Mouse (Mus musculus) neural tube, embryonic 12.5 days (tissue): ENCODE results near the gene Zfp709. TPM values are rescaled to one million over a fixed set of nuclear protein-coding genes. Genes with fewer than 3 reads are reported as not detected.
"Not testable (repeated sequence)": the region's sequence is repeated elsewhere in the genome, so short reads cannot be mapped to it uniquely, and the experiment has no call there.

ENCODE experiments used
- ATAC-seq: fragments of 200-750 bp; cut with Nextera tagmentation; 2 replicates; pipeline ENCODE4 v1.8.0; 2017; ENCODE audit warnings: low read depth, mild to moderate bottlenecking, moderate TSS enrichment, moderate library complexity; ENCODE audit not compliant: low FRiP score
- H3K27ac ChIP-seq: fragments of 300-500 bp; sonication (generic); 2 replicates; pipeline ENCODE4 v1.5.1; 2016
- H3K27me3 ChIP-seq: fragments of 300-500 bp; sonication (generic); replicated peaks from 2 replicates; pipeline ENCODE4 v1.6.1; 2016; ENCODE audit warnings: mild to moderate bottlenecking
- H3K36me3 ChIP-seq: fragments of 300-500 bp; sonication (generic); 2 replicates; pipeline ENCODE4 v1.6.1; 2016; ENCODE audit warnings: mild to moderate bottlenecking
- H3K4me1 ChIP-seq: fragments of 300-500 bp; sonication (generic); 2 replicates; pipeline ENCODE4 v1.6.1; 2016
- H3K4me2 ChIP-seq: fragments of 300-500 bp; sonication (generic); replicated peaks from 2 replicates; pipeline ENCODE4 v1.6.1; 2016; ENCODE audit warnings: mild to moderate bottlenecking
- H3K4me3 ChIP-seq: fragments of 300-500 bp; sonication (generic); 2 replicates; pipeline ENCODE4 v1.5.1; 2016
- H3K9ac ChIP-seq: fragments of 300-500 bp; sonication (generic); 2 replicates; pipeline ENCODE4 v1.6.1; 2016; ENCODE audit warnings: mild to moderate bottlenecking
- H3K9me3 ChIP-seq: fragments of 300-500 bp; sonication (generic); 2 replicates; pipeline ENCODE4 v1.6.1; 2016; ENCODE audit warnings: mild to moderate bottlenecking
- WGBS: fragments of 180-500 bp; shearing (Covaris S2); methylation state at CpG from one replicate; pipeline ENCODE4 v1.1.7; 2016; 5-methylcytosine and 5-hydroxymethylcytosine counted together
- polyA plus RNA-seq: library from polyadenylated mRNA; unstranded; fragments of >200 nt; fragmentation: Nextera tagmentation; extraction: Ambion mirVana; gene quantifications from 2 replicates; pipeline ENCODE4 v1.2.1, GENCODE M21; 2016

The Zfp709 gene
- polyA plus RNA-seq, 1 experiment from 2014 or later: 6.0 TPM

DNA sequence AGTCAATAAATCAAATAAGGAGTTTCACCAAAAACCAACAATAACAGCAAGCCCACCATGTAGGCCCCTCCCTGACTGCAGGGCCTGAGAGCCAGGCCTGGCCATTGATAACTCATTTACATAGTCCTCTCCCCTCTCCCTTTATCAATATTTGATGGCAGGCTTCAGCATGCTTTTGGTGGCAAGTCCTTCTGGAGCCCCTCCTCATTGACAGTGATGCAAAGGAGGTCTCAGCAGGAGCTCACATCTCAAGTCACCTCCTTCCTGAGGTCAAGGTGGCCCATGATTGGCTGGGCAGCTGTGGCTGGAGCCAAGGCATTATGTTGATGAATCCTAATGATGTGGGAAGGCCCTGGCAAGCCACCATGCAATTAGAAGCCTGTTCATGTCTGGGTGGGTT lies 19.8 kb upstream of the Zfp709 start:
- not testable (repeated sequence) for H3K9ac ChIP-seq, H3K4me1 ChIP-seq

GRCm38 (mm10) chr8:71900666-71901065 lies 18.8 kb downstream of the Zfp709 start:
- H3K27me3 ChIP-seq, H3K9me3 ChIP-seq, H3K4me1 ChIP-seq, H3K4me2 ChIP-seq, H3K9ac ChIP-seq, H3K27ac ChIP-seq, H3K4me3 ChIP-seq, H3K36me3 ChIP-seq: not testable (repeated sequence)
- 45% methylated on average over 11 of the region's 11 CpGs for WGBS
- 0 out of 2 replicates have a peak, but pooled peaks have one; percentile 44 for ATAC-seq

More for the DNA sequence above, 19.8 kb upstream of the Zfp709 start:
- not testable (repeated sequence) for H3K36me3 ChIP-seq, ATAC-seq, H3K27me3 ChIP-seq, H3K4me2 ChIP-seq, H3K9me3 ChIP-seq, H3K27ac ChIP-seq, H3K4me3 ChIP-seq

DNA sequence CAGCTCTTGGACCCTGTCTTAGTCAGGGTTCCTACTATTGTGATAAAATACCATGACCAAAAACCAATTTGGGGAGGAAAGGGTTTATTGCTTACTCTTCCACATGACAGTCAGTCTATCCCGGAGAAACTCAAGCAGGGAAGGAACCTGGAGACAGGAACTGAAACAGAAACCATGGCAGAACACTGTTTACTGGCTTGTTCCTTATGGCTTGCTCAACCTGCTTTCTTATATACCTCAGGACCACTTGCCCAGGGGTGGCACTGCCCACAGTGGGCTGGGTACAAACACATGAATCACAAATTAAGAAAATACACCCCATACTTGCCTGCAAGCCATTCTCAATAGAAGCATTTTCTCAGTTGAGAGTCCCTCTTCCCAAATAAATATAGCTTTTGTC lies 21.3 kb downstream of the Zfp709 start:
- H3K27me3 ChIP-seq, H3K36me3 ChIP-seq, H3K27ac ChIP-seq, H3K4me1 ChIP-seq, H3K9ac ChIP-seq, H3K4me3 ChIP-seq, H3K9me3 ChIP-seq, H3K4me2 ChIP-seq, ATAC-seq: not testable (repeated sequence)
- 71% methylated on average over 1 of the region's 1 CpGs for WGBS

DNA sequence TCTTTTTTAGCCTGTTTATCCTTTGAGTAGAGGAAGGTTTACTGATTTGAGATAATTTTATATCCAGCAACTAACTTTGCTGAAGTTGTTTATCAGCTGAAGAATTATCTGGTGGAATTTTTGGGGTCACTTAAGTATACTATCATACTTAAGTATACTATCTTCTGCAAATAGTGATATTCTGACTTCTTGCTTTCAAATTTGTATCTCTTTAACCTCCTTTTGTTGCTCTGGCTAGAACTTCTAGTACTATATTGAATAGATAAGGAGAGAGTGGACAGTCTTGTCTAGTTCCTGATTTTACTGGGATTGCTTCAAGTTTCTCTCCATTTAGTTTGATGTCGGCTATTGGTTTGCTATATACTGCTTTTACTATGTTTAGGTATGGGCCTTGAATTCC lies 25.0 kb downstream of the Zfp709 start:
- Histone ChIP-seq H3K9me3 (no peaks in the 10 kb centered on the region), H3K36me3 (no peaks in the 10 kb centered on the region), H3K27ac (no peak overlapping the region), H3K27me3 (no peaks in the 10 kb centered on the region), H3K4me3 (no peak overlapping the region), H3K4me2 (no peak overlapping the region), H3K9ac (no peak overlapping the region), H3K4me1 (no peaks in the 10 kb centered on the region)
- no peak for ATAC-seq
- 90% methylated on average over 1 of the region's 1 CpGs for WGBS

GRCm38 (mm10) chr8:71907798-71908257 lies 26.0 kb downstream of the Zfp709 start:
- H3K36me3 ChIP-seq: no peaks in the 10 kb centered on the region
- H3K4me1 ChIP-seq: no peaks in the 10 kb centered on the region
- H3K4me3 ChIP-seq: peak overlapping the region; percentile 74; the same call in 1 of the 2 replicates
- H3K27me3 ChIP-seq: no peaks in the 10 kb centered on the region
- H3K4me2 ChIP-seq: peak overlapping the region; percentile 55
- WGBS: 94% methylated on average over 5 of the region's 5 CpGs
- no peak overlapping the region for H3K27ac ChIP-seq
- no peaks in the 10 kb centered on the region for H3K9me3 ChIP-seq
- ATAC-seq: no peak
- no peak overlapping the region for H3K9ac ChIP-seq

DNA sequence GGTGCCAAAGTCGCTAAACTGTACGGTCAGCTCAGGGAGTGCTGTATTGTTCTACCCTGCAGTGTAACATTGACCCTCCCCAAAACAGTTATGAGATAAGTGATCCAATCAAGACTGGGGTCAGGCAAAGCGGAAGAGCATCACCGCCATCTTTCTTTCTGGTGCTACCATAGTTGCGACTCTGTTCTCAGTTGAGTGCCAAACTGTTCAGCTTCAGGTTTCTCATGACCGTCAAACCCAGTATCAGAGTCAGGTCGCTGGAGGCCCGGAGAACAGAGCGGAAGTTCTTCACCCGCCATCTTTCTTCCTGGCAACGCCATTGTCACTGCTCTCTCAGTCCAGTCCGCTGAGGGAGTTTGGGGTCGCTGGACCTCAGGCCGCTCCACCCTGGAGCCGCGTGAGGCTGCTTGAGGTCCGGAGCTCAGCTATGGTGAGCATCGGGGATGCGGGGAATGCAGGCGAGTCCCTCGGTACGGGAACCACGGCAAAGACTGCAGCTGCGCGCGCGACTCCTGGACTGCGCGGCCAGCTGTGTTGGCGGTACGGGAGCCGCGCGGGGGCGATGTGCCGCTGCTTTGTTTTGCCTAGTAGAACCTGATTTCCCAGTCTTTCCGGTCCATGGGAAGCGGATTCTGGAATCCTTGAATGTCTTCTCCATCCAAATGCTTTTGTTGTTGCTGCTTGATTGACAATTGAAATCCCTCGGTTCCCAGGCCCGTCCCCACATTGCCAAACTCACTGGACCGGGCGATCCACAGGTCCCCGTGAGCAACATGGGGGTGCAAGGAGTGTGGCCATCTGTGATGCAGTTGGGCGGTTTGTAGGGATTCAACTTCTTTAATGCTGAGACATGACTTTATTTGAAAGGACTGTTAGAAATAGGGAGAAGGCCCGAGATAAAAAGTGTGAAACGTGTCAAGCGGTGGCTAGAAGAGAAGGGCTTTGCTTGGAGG lies 26.8 kb downstream of the Zfp709 start, which contains the start of the genes Zfp882 and Zfp617:
TSS of gene Zfp882 (plus strand) at position 300 of the 953 bp plus-strand sequence.
TSS of gene Zfp617 (plus strand) at position 327 of the 953 bp plus-strand sequence.
- Histone ChIP-seq H3K9me3 (no peaks in the 10 kb centered on the region), H3K4me3 (peak within 1 kb of the TSS; percentile 74), H3K4me2 (peak within 1 kb of the TSS; percentile 55), H3K36me3 (peaks cover 3% of the 10 kb centered on the region; the same call in 1 of the 2 replicates), H3K27ac (peak within 1 kb of the TSS; percentile 96), H3K9ac (peak within 1 kb of the TSS; percentile 88), H3K4me1 (no peaks in the 10 kb centered on the region), H3K27me3 (no peaks in the 10 kb centered on the region)
- WGBS: 7% methylated on average over 47 of the region's 47 CpGs
- peak; percentile 94 for ATAC-seq

DNA sequence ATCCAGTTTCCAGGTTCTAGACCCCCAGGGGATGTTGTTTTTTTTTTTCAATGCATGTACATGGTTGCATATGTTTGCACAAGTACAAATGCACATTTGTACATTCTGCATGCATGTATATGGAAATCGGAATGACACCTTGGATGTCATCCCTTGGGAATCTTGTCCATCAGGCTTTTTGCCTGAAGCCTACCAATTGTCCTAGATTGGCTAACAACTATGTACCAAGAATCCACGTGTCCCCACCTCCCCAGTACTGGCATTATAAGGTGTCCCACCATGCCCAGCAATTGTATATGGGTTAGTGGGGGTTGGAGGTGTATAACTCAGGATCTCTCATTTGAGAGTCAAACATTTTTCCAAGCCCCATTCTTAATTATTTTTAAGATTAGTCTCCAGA lies 30.5 kb downstream of the Zfp709 start:
- H3K4me3 ChIP-seq: no peak overlapping the region
- no peaks in the 10 kb centered on the region for H3K9me3 ChIP-seq
- no peaks in the 10 kb centered on the region for H3K4me1 ChIP-seq
- H3K27ac ChIP-seq: no peak overlapping the region
- H3K9ac ChIP-seq: no peak overlapping the region
- no peak for ATAC-seq
- 94% methylated on average over 2 of the region's 2 CpGs for WGBS
- peaks cover 31% of the 10 kb centered on the region for H3K36me3 ChIP-seq
- no peak overlapping the region for H3K4me2 ChIP-seq
- no peaks in the 10 kb centered on the region for H3K27me3 ChIP-seq

DNA sequence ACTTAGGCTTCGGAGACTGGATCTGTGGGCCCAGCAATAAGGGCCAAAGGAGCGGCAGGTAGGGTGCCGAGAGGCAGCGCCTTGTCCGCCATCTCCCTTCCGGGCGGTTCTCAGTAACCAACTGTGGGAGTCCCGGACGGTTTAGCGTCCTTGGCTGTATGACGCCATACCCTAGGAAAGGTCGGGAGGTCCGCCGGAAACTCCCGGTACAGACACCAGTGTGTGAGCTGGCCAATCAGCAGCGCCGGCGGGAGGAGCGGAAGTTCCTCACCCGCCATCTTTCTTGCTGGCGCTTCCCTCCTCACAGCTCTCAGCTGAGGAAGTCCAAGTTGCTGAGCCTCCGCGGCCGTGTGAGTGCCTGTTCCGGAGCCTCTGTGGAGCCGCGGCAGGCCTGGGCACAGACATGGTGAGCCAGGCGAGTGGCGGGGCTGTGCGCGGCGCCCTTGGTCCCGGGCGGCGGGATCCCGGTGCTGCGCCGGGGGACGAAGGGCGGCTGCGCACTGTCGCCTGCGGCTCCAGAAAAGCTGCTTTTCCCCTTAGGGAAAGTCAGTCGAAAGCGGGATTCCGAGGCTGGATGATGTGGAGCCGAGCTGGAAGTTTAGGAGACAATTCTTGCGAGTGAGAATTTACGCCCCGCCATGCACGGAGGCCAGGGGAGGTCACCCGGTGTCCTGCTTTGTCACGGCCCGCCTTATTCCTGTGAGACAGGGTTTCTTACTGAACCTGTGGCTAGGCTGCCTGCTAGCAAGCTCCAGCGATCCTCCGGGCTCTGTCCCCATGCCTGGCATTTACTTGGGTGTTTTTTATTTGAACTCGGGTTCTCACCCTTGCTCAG lies 41.0 kb downstream of the Zfp709 start:
- no peaks in the 10 kb centered on the region for H3K9me3 ChIP-seq
- peak overlapping the region; percentile 74 for H3K4me3 ChIP-seq
- peak; percentile 100 for ATAC-seq
- under 1% methylated on average over 57 of the region's 57 CpGs for WGBS
- H3K27me3 ChIP-seq: no peaks in the 10 kb centered on the region
- H3K4me1 ChIP-seq: no peaks in the 10 kb centered on the region; the same call in 1 of the 2 replicates
- H3K9ac ChIP-seq: peak overlapping the region; percentile 89
- peaks cover 7% of the 10 kb centered on the region; the same call in 1 of the 2 replicates for H3K36me3 ChIP-seq
- H3K4me2 ChIP-seq: peak overlapping the region; percentile 75
- peak overlapping the region; percentile 86 for H3K27ac ChIP-seq

DNA sequence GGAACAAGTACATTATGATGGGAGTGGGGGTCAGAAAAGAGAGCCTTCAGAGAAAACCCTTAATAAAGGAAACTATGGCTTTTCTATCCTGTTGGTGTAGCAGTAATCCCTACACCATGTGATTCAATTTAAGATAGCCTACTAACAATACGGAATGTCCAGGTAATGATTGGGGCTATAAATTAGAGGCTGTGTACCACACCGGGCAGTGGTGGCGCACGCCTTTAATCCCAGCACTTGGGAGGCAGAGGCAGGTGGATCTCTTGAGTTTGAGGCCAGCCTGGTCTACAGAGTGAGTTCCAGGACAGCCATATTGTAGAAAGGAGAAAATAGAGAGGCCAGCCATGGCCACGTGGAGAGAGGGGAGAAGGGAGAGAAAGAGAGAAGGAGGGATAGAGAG lies 44.0 kb downstream of the Zfp709 start:
- H3K9ac ChIP-seq: no peak overlapping the region
- H3K4me1 ChIP-seq: no peaks in the 10 kb centered on the region; the same call in 1 of the 2 replicates
- H3K9me3 ChIP-seq: no peaks in the 10 kb centered on the region
- no peak overlapping the region for H3K27ac ChIP-seq
- no peak overlapping the region for H3K4me3 ChIP-seq
- ATAC-seq: no peak
- no peaks in the 10 kb centered on the region for H3K27me3 ChIP-seq
- peaks cover 26% of the 10 kb centered on the region for H3K36me3 ChIP-seq
- 94% methylated on average over 5 of the region's 5 CpGs for WGBS
- H3K4me2 ChIP-seq: no peak overlapping the region

GRCm38 (mm10) chr8:71926551-71926950 lies 44.7 kb downstream of the Zfp709 start:
- Histone ChIP-seq H3K27ac (no peak overlapping the region), H3K27me3 (no peaks in the 10 kb centered on the region), H3K4me2 (no peak overlapping the region), H3K9me3 (peaks cover 2% of the 10 kb centered on the region; the same call in 1 of the 2 replicates), H3K36me3 (peaks cover 33% of the 10 kb centered on the region), H3K4me3 (no peak overlapping the region), H3K9ac (no peak overlapping the region), H3K4me1 (no peaks in the 10 kb centered on the region; the same call in 1 of the 2 replicates)
- WGBS: 98% methylated on average over 3 of the region's 3 CpGs
- no peak for ATAC-seq

DNA sequence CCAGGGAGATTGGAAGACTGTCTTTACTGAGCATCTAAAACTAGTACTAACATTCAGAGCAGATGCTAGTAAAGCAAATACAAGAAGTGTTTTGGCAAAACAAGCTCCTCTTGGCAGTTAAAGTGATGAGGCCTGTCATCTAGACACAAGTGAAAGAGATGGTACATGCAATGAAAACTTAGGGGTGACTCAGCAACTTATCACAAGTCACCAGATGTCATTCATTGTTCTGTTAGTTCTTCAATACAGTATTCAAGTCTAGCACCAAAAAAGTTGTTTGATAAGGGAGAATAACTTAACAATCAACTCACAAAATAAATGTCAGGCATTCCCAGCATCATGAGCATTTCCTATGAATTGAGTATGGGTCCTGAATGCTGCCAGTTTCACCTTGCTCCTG lies 46.0 kb downstream of the Zfp709 start:
- Histone ChIP-seq H3K27ac (no peak overlapping the region), H3K27me3 (no peaks in the 10 kb centered on the region), H3K4me2 (no peak overlapping the region), H3K9me3 (peaks cover 3% of the 10 kb centered on the region; the same call in 1 of the 2 replicates), H3K4me3 (no peak overlapping the region), H3K9ac (no peak overlapping the region), H3K36me3 (peaks cover 37% of the 10 kb centered on the region), H3K4me1 (no peaks in the 10 kb centered on the region; the same call in 1 of the 2 replicates)
- no peak for ATAC-seq

GRCm38 (mm10) chr8:71938037-71938436 lies 56.2 kb downstream of the Zfp709 start:
- H3K9ac ChIP-seq, H3K27me3 ChIP-seq, H3K27ac ChIP-seq, H3K4me1 ChIP-seq, H3K4me2 ChIP-seq, ATAC-seq, H3K4me3 ChIP-seq, H3K9me3 ChIP-seq: not testable (repeated sequence)
- H3K36me3 ChIP-seq: peaks cover 12% of the 10 kb centered on the region
- WGBS: 90% methylated on average over 2 of the region's 2 CpGs
